Mouse (Mus musculus): ENCODE results near the gene Agpat2. TPM values are rescaled to one million over a fixed set of nuclear protein-coding genes. Genes with fewer than 3 reads are reported as not detected.

The Agpat2 gene
- total RNA-seq, 2 experiments from 2014 or later, result 24.4 to 32.7 TPM

GRCm38 (mm10) chr2:26549801-26550200, 54.4 kb downstream of the Agpat2 start:
- no peak for ATAC-seq (replicated peaks; ENCODE audit: low FRiP score, poor library complexity, severe bottlenecking)

DNA sequence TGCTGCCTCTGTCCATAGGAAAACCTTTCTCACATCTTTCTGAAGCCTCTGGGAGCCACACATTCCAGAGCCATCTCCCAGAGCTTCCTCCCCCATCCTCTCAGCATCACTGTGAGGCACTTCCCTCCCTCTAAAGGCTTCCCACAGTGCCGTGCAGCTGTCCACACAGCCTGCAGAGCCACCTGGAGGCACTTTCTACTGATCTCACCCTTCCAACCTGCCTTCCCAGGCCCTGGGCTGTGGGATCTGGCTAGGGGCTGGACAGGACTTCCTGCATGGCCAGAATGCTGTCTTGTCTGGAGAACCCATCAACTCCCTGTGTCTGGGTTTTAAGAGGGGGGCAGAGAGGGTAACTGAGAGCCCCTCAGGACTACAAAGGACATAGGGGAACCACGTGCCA, 56.7 kb downstream of the Agpat2 start:
- ATAC-seq (replicated peaks; ENCODE audit: low FRiP score, poor library complexity, severe bottlenecking), result no peak

GRCm38 (mm10) chr2:26544265-26544664, 60.0 kb downstream of the Agpat2 start:
- ATAC-seq (replicated peaks; ENCODE audit: low FRiP score, poor library complexity, severe bottlenecking), result no peak

DNA sequence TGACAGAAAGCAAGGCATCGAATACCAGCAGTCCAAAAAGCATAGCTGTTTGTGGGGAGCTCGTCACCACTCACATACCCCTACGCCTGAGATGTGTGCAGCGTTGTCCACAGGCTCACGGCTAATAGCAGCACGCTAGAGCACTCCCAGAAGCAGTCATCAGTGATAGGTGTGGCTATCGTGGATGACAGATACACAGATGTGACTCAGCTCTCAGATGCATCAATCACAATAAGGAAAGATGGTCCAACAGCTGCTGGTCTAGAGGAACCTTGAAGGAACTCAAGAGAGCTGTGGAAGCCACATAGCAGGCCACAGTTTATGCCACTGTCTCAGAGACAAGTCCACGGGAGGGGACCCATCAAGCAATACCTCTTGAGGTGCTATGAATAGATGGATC, 60.4 kb downstream of the Agpat2 start:
- ATAC-seq (replicated peaks; ENCODE audit: low FRiP score, poor library complexity, severe bottlenecking), result no peak

DNA sequence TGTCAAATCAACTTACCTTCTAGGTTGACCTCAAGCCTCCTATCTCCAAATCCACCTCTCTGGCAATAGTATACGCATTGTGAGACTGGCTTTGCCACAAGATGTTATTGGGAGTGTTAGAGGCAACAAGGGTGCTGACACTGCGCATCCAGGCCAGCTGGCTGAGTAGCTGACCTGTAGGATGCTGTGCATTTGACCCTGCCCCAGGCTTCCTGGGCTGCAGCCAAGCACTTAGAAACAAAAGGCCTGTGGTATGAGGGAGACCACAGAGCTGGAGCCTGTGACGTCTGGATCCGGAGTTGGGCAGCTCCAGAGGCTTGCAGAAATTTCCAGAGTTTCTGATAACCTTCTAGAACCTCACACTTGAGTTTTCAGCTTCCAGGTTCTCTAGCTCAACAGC, 61.1 kb downstream of the Agpat2 start:
- ATAC-seq (replicated peaks; ENCODE audit: low FRiP score, poor library complexity, severe bottlenecking), result no peak

Other genes with a start within 250 kb of the Agpat2 start
- gene Card9, start 243.5 kb downstream of the Agpat2 start, total RNA-seq (2015; ENCODE audit: low replicate concordance), result 5.9 and 11.9 TPM in 2 replicates
- 20.4 and 32.5 TPM in 2 replicates for gene Card9, start 243.5 kb downstream of the Agpat2 start, total RNA-seq (2017; ENCODE audit: low replicate concordance)
- gene Snapc4, start 223.8 kb downstream of the Agpat2 start, total RNA-seq (2015; ENCODE audit: low replicate concordance), result 2.9 and 12.3 TPM in 2 replicates
- gene Snapc4, start 223.8 kb downstream of the Agpat2 start, total RNA-seq (2017; ENCODE audit: low replicate concordance), result 0.85 and 7.4 TPM in 2 replicates
- gene Entr1, start 215.1 kb downstream of the Agpat2 start, total RNA-seq (2015; ENCODE audit: low replicate concordance), result 17.8 and 25.0 TPM in 2 replicates
- gene Entr1, start 215.1 kb downstream of the Agpat2 start, total RNA-seq (2017; ENCODE audit: low replicate concordance), result 17.3 and 19.2 TPM in 2 replicates
- gene Pmpca, start 215.1 kb downstream of the Agpat2 start, total RNA-seq (2015; ENCODE audit: low replicate concordance), result 6.5 TPM in 2 replicates
- gene Pmpca, start 215.1 kb downstream of the Agpat2 start, total RNA-seq (2017; ENCODE audit: low replicate concordance), result 12.1 and 24.0 TPM in 2 replicates
- 4.0 and 4.6 TPM in 2 replicates for gene Inpp5e, start 195.2 kb downstream of the Agpat2 start, total RNA-seq (2015; ENCODE audit: low replicate concordance)
- 2.5 and 4.5 TPM in 2 replicates for gene Inpp5e, start 195.2 kb downstream of the Agpat2 start, total RNA-seq (2017; ENCODE audit: low replicate concordance)
- gene Sec16a, start 159.2 kb downstream of the Agpat2 start, total RNA-seq (2015; ENCODE audit: low replicate concordance), result 12.5 and 18.8 TPM in 2 replicates
- gene Sec16a, start 159.2 kb downstream of the Agpat2 start, total RNA-seq (2017; ENCODE audit: low replicate concordance), result 9.3 and 14.9 TPM in 2 replicates
- gene Notch1, start 87.8 kb downstream of the Agpat2 start, total RNA-seq (2015; ENCODE audit: low replicate concordance), result 7.3 and 10.0 TPM in 2 replicates
- 3.3 and 4.6 TPM in 2 replicates for gene Notch1, start 87.8 kb downstream of the Agpat2 start, total RNA-seq (2017; ENCODE audit: low replicate concordance)
- 7.5 TPM in 1 of 2 replicates, not detected in the other for gene Egfl7, start 24.4 kb downstream of the Agpat2 start, total RNA-seq (2015; ENCODE audit: low replicate concordance)
- 4.9 and 8.2 TPM in 2 replicates for gene Egfl7, start 24.4 kb downstream of the Agpat2 start, total RNA-seq (2017; ENCODE audit: low replicate concordance)
- not detected in 2 replicates for gene Gm20532, start 17.8 kb downstream of the Agpat2 start, total RNA-seq (2015; ENCODE audit: low replicate concordance)
- not detected in 2 replicates for gene Gm20532, start 17.8 kb downstream of the Agpat2 start, total RNA-seq (2017; ENCODE audit: low replicate concordance)
- gene Fam69b, start 24.0 kb upstream of the Agpat2 start, total RNA-seq (2015; ENCODE audit: low replicate concordance), result not detected in 2 replicates
- gene Fam69b, start 24.0 kb upstream of the Agpat2 start, total RNA-seq (2017; ENCODE audit: low replicate concordance), result 0.34 TPM in 1 of 2 replicates, not detected in the other
- gene Lcn4, start 66.9 kb upstream of the Agpat2 start, total RNA-seq (2015; ENCODE audit: low replicate concordance), result not detected in 2 replicates
- not detected in 2 replicates for gene Lcn4, start 66.9 kb upstream of the Agpat2 start, total RNA-seq (2017; ENCODE audit: low replicate concordance)